Mouse (Mus musculus) thymus, adult 2 months (tissue): ENCODE measurements at regions not wholly inside any gene's neighbourhood (a gene's known extent, or its start where the extent isn't known, plus 50 kb on each side); places are given as distances from the start of the nearest gene placed in this dataset.

Experiments used
- CTCF ChIP-seq: fragments of 200-500 bp; IDR thresholded peaks from 2 replicates; pipeline ENCODE4 v1.5.1; 2012; ENCODE audit warnings: mild to moderate bottlenecking, control low read depth, low read length, moderate library complexity, borderline replicate concordance; ENCODE audit not compliant: control insufficient read depth, poor library complexity, insufficient read depth; ENCODE audit errors: extremely low read depth
- POLR2A ChIP-seq: fragments of 200-500 bp; IDR thresholded peaks from 2 replicates; pipeline ENCODE4 v1.6.1; 2012; ENCODE audit warnings: mild to moderate bottlenecking, low read length, control low read depth, moderate library complexity; ENCODE audit not compliant: control insufficient read depth, poor library complexity, insufficient read depth; ENCODE audit errors: extremely low read depth

DNA sequence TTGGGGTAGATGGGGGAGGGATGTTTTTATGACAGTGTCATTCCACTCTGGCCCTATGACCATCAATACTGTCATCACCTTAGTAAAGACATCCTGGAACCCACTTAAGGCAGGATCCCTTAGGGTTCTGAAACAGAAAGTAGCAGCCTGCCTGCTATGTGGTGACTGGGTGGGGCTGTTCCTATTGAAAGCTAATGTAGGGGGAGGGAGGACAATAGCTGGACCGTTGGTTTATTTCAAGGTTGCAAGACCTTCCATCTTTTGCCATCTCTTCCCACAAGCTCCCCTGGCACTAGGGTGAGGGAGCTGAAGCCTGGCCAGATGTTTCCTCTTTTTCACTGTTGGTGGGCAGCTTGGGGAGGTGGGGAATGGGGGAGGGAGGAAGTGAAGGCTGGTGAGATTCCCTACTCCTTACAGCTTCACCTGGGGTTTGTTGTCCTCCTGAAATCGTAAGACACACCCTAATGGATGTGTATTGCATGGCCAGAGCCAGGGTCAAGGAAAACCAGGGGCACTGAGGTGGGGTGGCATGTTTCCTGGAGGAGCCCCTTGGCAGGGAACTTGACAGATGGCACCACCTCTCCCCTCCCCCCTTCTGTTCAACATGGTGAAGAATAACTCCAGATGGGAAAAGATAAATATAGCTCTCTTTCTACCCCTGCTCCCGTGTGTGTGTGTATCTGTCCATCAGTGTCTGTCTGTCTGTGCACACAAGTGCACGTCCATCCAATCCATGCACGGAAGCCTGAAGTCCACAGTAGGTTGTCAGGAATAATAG, 112.1 kb upstream of the Ccnd2 start:
- TF ChIP-seq CTCF (no peak), POLR2A (no peak)
